Mouse (Mus musculus): ENCODE data around the gene Tbrg1.

DNA sequence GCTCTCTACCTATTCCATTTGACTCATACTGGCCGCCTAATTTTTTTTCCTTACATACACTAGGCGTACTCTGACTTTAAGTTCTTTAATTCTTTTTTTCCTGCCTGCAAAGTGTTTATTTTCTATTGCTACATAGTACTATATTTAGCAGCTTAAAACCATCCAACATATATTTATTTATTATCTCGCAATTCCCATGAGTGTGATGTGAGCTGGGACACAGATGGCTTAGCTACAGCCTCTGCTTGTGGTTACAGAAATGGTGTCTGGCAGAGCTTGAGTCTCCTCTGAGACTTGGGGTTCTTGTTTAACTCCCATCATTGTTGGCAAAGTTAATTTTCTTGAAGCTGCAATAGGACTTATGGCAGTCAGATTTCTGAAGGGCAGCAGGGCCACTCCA is 18.4 kb downstream of the Tbrg1 start:
- no peak for TF ChIP-seq TAL1 (IDR thresholded peaks at IDR 0.05; ENCODE audit: low read length)
- no peak for TF ChIP-seq GATA1 (IDR thresholded peaks at IDR 0.05; ENCODE audit: low read length)
